Mouse (Mus musculus): ENCODE results near the gene Cnnm2.

Gene Cnnm2

GRCm38 (mm10) chr19:46799903-46800583, 38.6 kb downstream of the Cnnm2 start:
- no peak for DNase-seq (ENCODE audit: low spot score in 2 of 2)

- no peak for DNase-seq (ENCODE audit: low spot score in 2 of 2)
Observed at GRCm38 (mm10) chr19:46801492-46801891, 40.1 kb downstream of the Cnnm2 start.

GRCm38 (mm10) chr19:46802306-46802705, 40.9 kb downstream of the Cnnm2 start:
- DNase-seq (ENCODE audit: low spot score in 2 of 2) = no peak

GRCm38 (mm10) chr19:46803732-46804131, 42.3 kb downstream of the Cnnm2 start:
- DNase-seq (ENCODE audit: low spot score in 2 of 2) = no peak

- no peak for DNase-seq (ENCODE audit: low spot score in 2 of 2)
Observed at GRCm38 (mm10) chr19:46804751-46805150, 43.4 kb downstream of the Cnnm2 start.

DNA sequence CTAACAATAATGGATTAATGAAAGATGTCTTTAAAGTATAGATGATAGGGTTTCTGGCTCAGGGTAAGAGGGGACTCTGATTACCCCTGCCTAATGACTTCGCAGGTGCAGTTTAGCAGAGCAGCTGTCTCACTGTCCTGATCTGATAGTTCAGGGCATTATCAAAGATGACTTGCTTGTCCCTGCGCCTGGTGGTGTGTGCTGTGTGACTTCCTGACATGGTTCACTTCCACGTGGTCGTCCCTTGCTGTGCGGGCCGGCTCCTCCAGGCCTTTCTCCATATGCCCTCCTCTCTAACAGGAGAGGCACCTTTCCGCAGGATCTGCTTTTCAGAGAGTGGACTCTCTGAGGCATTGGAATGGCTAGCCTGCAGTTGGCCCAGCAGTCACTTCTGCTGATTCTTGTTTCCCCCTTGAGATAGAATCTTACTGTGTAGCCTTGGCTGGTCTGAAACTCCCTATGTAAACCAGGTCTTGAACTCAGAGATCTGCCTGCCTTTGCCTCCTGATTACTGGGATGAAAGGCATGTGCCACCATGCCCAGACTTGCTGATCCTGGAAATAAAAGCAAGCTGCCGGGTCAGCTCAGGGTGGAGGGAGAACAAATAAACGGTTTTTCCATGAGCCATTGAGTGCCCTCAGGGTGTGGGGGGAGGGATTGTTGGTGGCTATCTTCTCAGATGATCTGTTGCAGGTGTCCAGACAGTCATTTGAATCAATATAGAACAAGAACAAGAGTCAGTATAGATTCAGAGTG, 44.7 kb downstream of the Cnnm2 start:
- DNase-seq (ENCODE audit: low spot score in 2 of 2) = no peak

DNA sequence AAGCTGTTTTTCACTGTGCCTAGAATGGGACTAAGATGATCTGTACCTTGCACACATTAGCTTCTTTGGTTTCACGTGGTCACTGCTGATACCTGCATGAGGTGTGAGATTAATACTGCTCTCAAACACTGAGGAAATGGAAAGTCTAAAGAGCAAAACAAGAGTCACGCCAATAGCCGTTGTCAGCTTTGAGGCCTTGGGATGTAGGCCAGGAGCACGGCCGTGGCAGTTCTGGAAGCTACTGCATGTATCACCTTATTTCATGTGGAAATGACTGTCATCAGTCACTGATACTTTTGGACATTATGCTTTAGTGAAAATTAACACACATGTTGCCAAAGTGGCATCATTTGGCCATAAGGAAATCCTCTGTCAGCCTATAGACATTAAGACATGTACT, 46.9 kb downstream of the Cnnm2 start:
- DNase-seq (ENCODE audit: low spot score in 2 of 2) = no peak

DNA sequence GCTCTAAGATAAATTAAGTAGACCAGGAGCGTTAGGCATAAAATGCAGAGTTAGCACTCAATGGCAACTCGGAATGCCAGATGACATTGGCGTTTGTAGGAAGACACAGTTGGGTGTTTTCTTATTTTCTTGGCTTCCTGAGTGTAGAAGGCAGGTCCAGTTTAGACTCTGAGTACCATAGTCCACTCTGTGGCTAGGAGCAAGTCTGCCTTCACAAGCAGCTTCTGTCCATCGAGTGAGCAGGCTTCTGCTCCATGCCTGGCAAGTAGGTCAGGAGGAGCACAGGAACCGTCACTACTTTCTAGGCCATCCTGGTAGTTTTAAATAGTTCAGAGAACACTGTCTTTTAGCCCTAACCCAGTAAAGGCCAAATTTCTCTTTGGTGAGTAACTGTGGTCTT, 47.6 kb downstream of the Cnnm2 start:
- DNase-seq (ENCODE audit: low spot score in 2 of 2) = no peak

- DNase-seq (ENCODE audit: low spot score in 2 of 2) = no peak
Observed at GRCm38 (mm10) chr19:46819276-46819675, 57.9 kb downstream of the Cnnm2 start.

GRCm38 (mm10) chr19:46822491-46822890, 61.1 kb downstream of the Cnnm2 start:
- no peak for DNase-seq (ENCODE audit: low spot score in 2 of 2)

GRCm38 (mm10) chr19:46823759-46824158, 62.4 kb downstream of the Cnnm2 start:
- no peak for DNase-seq (ENCODE audit: low spot score in 2 of 2)

DNA sequence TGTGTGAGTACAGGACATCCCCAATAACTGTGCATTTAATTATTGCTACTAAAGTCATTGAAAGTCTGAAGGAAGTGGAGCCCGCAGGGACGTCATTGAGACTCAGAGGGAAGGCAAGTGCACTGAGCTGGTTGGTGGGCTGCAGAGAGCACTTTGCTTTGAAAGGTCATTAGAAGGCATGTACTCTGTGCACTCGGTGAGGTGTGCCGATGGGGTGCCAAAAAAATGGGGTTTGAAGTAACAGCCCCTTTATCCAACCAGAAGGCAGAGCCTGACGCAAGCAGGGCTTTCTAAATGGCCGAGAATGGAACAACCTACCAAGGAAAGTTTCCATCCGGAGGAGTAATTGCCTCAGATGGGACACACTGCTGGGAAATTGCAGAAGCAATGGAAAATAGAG, 63.5 kb downstream of the Cnnm2 start:
- no peak for DNase-seq (ENCODE audit: low spot score in 2 of 2)

- DNase-seq (ENCODE audit: low spot score in 2 of 2) = no peak
Observed at GRCm38 (mm10) chr19:46827654-46828165, 66.3 kb downstream of the Cnnm2 start.

DNA sequence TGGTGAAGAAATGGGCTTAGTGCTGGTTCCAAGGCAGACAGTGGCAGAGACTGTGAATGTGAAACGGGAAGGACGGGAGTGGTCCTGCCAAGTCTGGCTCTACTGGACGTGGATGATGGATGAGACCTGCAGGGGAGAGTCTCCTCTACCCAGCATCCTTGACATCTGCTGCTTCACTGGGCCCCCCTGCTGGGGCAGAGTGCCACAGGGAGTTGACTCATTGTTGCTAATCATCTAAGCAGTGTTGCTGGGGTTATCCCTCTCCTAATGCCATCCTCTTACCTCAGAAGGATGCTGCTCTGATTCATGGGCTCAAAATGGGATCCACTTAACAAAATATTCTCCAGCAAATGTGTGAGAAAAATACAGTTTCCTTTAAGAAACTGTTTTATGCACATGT, 67.6 kb downstream of the Cnnm2 start:
- no peak for DNase-seq (ENCODE audit: low spot score in 2 of 2)

DNA sequence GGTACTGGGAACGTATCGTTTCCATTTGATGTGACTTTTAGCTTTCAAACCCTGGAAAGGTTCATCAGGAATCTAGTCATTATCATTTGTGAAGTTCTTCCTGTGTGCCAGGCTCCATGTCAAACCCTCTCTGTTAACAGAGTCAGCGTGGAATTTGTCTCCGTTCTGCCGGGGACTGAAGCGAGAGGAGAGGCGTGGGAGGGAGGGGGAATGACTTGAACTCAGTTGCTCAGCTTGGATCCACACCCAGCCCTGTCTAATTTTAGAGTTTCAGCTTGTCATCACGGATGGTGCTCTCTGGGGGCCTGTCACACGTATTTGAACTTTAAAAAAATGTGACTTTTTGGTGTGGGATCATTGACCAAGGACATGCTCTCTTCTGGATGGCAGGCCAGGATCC, 70.0 kb downstream of the Cnnm2 start:
- DNase-seq (ENCODE audit: low spot score in 2 of 2) = no peak

- DNase-seq (ENCODE audit: low spot score in 2 of 2) = peak; percentile 50 to 72
Observed at GRCm38 (mm10) chr19:46834301-46834700, 72.9 kb downstream of the Cnnm2 start.

DNA sequence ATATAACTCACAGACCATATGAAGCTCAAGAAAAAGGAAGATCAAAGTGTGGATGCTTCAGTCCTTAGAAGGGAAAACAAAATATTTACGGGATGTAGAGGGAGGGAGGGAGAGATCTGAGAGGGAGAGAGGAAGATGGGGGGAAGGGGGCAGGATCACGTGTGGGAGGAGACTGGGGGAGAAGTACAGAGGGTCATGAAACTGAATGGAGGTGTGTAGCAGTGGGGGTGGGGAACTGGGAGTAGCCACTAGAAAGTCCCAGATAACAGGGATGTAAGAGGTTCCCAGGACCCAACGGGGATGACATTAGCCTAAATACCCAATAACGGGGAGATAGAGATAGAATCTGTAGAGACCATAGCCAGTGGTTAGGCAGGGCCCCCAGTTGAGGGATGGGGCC, 73.9 kb downstream of the Cnnm2 start:
- DNase-seq (ENCODE audit: low spot score in 2 of 2) = no peak

- no peak for DNase-seq (ENCODE audit: low spot score in 2 of 2)
Observed at GRCm38 (mm10) chr19:46836085-46836484, 74.7 kb downstream of the Cnnm2 start.

DNA sequence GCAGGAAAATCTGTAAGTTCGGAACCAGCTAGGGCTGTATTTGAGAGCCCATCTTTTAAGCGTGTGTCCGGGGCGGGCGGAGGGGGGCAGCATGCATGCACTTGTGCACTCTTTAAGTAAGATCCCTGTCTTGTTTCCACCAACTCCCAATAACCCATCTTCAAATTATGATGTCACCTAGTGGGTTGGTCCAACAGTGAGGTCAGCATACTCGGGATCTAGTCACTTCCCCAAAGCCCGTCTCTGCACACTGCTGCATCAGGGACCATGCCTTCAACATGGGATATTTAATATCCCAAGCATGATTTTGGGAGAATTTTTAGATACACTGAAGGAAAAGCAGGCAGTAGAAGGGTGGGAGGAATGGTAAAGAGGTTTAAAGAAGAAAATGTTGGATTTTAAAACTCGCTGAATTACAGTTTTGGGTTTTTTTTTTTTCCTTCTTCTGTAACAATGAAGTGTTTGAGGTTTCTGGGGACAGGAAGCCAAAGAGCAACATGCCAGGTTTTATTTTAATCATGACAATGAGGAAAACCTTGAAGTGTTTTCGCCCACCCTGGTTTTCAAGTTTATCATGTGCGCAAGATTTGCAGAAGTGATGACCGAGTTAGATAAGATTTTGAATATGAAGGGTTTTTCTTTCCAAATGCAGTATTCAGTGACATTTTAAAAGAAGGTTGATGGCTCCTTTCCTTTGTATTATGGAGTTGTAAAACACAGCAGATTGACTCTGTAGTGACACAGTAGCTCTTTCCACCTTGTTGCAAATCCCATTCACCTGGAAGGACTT, 76.1 kb downstream of the Cnnm2 start:
- no peak for DNase-seq (ENCODE audit: low spot score in 2 of 2)

- DNase-seq (ENCODE audit: low spot score in 2 of 2) = no peak
Observed at GRCm38 (mm10) chr19:46841016-46841415, 79.6 kb downstream of the Cnnm2 start.

GRCm38 (mm10) chr19:46843030-46843429, 81.6 kb downstream of the Cnnm2 start:
- no peak for DNase-seq (ENCODE audit: low spot score in 2 of 2)

DNA sequence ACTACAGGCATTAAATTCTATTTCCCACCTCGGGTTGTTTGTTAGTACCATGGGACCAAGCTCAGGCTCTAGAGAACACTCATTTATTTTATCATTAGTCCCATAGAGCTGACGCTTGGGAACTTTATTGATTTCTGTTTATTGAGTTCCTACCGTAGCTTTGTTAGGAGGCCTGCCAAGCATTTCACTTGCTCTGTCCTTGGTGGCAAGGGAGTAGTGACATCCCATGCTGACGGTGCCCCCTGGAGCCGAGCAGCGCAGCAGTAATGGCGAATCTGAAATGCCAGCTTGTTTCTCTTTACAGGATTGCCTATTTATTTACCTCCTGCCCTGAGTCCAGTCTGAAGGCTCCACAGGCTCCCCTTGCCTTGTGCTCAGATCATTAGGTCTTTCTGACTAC, 84.7 kb downstream of the Cnnm2 start:
- DNase-seq (ENCODE audit: low spot score in 2 of 2) = no peak
